Mouse (Mus musculus) cerebral cortex, adult 2 months (tissue): ENCODE data around the gene Shq1.

Experiments
- WGBS: fragments of 180-500 bp; shearing (Covaris S2); methylation state at CpG from one replicate; pipeline ENCODE4 v1.1.7; 2018; 5-methylcytosine and 5-hydroxymethylcytosine counted together

The Shq1 gene

DNA sequence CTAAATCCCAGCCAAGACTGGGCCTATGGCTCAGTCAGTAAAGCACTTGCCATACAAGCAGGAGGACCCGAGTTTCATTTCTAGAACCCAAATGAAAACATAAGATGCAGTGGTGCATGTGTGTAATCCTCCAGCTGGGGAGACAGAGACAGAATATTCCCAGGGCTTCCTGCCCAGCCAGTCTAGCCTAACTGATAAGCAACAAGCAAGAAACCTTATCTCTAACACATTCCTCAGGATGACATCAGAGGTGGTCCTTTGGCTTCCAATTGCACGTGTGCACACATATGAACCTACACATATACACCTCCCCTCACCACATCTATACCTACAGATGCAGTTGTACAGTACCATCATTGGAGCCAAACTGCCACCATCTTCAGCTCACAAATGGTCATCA is 2.1 kb downstream of the Shq1 start:
- 76% methylated on average over 2 of the region's 2 CpGs for WGBS

DNA sequence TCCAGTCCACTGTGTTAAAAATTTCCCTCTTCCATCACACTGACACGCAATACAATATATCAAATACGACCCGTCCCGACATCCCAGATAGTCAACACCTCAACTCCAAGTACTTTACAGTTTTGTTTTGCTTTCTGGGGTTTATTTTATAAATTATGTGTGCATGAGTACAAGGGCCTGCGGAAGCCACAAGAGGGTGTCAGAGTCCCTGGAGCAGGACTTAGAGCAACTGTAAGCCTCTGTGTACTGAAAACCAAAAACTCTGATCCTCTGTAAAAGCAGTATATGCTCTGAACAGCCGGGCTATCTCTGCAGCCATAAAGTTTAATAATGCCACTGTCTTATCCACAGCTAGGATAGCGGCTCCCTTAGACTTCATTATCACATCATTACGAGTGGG is 3.3 kb downstream of the Shq1 start:
- WGBS = 90% methylated on average over 8 of the region's 8 CpGs

DNA sequence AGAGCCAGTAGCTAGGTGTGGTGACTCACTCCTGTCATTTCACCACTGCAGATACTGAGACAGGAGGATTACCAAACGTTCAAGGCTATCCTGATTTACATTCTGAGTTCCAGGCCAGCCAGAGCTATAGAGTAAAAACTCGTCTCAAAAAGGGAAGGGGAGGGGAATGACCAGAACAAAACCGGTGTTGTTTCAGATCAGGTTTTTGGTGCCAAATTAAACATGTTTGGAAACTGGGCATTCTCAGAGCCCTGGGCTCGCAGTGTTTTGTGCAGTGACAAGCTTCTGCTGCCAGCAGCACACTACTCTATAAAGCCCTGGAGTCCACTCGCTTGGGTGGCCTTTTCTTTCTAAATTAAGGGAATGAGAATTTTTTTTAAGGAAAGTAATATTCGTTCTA is 8.7 kb downstream of the Shq1 start:
- 62% methylated on average over 6 of the region's 6 CpGs for WGBS

DNA sequence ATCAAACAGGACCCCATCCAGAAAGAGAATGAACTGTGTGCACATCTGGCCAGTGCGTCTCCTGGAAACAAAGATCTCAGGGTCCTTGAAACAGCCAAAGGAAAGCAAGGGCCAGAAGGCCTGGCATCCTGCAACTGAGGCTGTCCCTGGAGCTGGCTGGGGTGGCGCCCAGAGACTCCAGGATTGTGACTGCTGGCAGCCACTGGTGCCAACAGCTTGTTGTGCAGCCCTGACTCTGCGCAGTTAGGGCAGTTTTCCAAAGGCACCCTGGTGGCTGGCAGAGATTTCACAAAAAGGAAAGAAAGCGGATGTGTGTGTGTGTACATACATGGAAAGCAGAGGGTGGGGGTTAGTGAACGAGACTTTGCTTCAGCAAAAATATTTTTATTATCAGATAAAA is 10.6 kb downstream of the Shq1 start:
- WGBS = 44% methylated on average over 5 of the region's 5 CpGs

DNA sequence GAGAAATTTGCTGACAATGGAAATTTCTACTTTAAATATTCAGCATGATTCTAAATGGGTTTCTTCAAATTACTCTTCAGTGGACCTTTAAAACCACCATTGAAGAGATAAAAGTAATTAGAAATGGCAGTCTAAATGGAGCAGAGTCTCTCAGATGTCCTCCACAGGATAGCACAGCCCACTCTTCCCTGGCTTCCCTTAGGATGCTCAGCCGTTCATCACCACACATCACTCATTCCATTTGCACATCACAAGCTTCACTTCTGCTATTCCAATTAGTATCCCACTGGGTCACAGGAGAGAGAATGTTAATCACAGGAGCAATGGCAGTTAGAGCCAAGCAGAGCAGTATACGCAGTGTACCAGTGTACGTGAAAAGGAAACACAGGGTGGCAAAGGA is 18.4 kb downstream of the Shq1 start:
- 88% methylated on average over 3 of the region's 3 CpGs for WGBS

DNA sequence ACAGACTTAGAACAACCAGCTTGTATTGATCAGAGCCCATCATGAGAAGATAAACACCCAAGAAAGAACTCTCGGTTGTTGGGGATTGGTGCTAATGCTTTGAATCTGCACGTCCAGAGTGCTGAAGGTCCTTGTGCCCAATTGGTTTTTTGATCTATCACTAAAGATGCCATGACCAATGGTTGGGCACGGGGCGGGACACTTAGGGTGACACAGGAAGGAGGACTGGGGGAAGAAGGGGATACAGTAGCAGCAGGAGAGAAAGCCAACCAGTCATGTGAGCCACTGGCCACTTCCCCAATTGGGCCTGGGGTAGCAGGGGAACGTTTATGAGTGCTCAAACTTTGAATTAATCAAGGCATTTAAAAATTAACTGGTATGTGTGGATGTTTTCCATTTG is 23.8 kb downstream of the Shq1 start:
- 87% methylated on average over 5 of the region's 5 CpGs for WGBS

DNA sequence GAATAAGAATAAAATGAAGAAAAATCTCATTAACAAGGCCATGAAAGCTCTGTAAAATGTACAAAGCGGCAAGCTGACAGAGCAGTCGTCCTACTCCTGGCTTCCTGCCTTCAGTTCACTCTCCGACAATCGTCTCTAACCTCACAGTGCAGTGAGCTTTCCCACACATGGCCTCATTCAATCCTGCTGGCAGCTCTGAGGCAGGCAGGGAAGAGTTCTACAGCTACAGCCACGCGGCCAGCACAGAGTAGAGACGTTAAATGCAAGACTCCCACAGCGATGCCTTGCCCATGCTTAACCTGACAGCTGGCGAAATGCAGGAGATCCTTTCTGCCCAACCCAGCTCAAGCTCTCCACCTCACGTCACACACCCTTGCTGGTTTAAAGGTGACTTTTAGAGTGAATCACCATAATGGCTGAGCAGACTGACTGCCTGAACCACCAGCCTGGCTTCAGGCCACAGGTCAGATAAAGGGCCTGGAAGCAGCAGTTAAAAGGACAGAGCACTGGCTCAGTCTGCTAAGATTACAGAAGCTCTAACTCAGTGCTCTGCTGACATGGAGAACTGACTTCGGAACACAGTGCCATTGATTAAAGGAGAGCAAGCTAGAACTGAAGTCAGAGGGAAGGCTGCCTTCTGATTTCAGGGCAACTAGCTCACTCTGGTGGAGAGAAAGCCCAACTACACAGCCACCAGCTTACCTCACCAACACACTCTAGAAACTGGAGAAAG is 25.3 kb downstream of the Shq1 start:
- WGBS = 35% methylated on average over 11 of the region's 11 CpGs

DNA sequence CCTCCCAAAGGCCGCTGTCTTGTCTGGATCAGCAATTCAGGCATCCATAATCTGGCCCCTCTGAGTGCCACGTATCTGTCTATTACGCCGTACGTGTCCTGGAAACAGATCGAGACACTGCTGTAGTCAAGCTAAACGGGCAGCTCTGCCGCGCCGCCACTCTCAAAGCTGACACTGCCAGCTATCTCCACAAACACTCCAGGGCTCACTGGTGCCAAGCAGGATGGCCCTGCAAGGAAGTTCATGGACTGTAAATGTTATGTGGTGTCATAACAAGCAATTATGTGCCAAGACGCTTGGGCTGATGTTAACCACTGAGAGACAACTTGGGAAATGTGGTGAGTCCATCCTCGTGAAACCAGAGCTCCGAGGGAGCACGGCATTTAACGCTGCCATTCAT is 26.3 kb downstream of the Shq1 start:
- WGBS = 83% methylated on average over 15 of the region's 15 CpGs

DNA sequence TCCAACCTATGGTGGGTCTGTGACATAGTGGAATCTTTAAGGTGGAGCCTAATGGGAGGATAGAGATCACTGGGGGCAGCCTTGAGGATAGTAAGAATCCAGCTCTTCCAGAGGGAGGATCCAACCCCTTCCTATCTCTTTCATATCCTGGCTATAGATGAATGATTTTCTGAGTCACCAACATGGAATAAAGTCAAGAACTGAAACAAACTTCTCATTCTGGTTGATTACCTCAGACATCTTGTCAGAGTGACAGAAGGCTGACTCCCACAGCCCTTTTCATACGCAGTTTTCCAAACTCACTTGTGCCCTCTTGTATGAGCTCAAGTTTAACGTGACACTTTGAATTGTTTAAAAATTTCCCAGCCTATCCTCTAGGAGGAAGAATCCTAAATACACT is 28.2 kb downstream of the Shq1 start:
- 85% methylated on average over 2 of the region's 2 CpGs for WGBS

DNA sequence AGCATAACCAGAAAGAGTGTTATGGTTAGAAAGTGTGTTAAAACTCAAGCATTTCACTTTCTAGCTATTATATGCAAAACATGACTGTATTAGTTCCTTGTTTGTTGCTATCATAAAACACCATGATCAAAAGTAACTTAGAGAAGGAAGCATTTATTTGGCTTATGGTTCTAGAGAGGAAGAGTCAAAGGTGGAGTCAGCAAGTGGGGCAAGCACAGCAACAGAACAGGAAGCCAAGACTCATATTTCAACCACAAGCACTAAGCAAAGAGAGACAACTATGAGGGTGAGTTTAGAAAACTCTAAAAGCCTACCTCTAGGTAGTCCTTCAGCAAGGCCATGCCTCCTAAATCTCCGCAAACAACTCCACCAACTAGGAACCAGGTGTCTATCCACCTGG is 30.4 kb downstream of the Shq1 start:
- 100% methylated on average over 1 of the region's 1 CpGs for WGBS

DNA sequence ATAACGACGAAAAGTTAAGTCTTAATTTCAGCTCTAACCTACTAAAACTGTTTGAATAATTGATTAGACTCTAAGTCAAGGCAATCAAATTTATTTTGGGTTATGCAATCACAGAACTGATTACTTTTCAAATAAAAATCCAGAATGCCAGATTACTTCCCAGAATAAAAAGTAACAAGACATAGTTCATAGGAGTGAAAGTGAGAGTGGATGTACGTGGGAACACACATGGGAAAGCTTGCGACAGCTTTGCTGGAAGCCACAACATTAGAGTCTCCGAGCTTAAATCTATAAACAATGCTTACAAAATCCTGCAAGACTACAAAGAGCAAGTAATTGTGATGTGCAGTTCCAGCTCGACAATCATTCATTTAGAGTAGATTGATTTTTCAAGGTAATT is 41.9 kb downstream of the Shq1 start:
- 91% methylated on average over 6 of the region's 6 CpGs for WGBS

DNA sequence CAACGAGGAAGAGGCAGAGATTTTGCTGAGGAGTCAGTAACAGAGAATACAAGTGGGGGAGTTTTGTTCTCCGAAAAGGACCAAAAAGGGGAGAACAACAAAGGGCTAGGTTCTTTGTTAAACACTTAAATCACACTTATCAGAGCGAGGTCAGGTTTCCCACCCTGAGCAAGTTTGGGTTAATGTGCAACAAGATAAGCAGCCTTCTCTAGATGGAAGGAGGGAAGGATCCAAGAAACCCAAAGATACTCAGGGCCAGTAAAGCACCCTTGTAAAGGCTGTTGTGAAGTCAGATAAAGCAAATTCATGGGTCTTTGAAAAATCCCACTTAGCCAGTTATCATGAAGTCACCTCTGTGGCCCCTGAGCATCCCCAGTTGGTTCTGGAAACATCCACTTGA is 42.7 kb downstream of the Shq1 start:
- 86% methylated on average over 3 of the region's 3 CpGs for WGBS

DNA sequence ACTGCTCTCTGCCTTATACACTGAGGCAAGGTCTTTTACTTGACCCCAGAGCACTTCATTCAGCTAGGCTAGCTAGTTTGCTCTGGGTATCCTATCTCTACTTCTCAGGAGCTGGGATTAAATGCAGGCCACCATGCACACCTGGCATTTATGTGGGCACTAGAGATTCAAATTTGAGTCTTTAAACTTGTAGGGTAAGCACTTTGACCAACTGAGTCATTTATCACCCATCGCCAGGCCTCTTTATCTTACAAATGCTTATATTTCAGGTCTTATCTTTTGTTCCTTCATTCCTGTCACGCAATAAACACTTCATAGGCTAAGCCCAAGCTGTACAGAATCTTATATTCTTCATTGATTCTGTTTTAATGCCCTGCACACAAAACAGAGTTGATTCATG is 47.0 kb downstream of the Shq1 start:
- WGBS = over 99% methylated on average over 2 of the region's 2 CpGs

DNA sequence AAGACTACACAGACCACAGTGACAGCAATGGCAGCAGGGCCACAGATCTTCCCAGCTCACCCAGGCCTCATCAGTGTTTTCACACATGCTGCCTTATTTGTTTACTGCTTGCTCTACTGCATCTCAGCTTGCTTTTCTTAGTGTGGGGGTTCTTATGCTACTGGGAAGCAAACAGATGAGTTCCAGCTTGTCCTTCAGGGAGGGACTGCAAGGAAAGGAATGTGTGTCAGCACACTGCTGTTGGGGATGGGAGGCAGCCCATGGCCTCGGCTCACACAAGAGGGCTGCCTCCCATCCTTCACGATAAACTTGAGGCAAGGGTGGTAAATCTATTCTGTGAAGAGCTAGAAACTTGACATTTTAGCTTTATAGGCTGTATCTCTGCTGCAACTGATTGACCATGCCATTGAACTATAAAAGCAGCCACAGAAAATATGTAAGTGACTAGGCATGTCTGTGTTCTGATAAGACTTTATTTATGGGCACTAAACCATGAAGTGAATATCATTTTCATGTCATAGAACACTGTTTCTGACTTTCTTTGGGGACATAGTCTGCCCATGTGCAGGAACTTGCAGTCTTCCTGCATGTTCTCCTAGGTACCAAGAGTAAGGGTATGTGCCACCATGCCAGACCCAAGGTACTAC is 48.0 kb downstream of the Shq1 start:
- 81% methylated on average over 2 of the region's 2 CpGs for WGBS

DNA sequence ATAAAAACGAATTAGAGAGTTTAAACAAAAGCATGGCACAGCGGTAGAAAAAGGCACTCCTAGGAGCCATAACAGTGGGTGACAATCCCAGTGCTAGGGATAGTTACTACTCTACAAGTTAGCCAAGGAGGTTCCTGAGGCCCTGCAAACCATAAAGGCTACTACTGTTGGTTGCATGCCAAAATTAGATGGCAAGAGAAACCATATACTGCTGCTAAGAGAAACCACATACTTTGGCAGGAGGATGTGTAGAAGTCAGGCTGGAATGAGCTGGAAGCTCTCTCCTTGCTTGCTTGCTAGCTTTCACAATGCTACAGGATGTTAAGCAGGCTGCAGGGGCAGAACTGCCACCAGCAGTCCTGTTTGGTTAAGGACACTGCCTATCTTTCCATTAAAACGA is 50.5 kb downstream of the Shq1 start:
- 89% methylated on average over 3 of the region's 3 CpGs for WGBS

DNA sequence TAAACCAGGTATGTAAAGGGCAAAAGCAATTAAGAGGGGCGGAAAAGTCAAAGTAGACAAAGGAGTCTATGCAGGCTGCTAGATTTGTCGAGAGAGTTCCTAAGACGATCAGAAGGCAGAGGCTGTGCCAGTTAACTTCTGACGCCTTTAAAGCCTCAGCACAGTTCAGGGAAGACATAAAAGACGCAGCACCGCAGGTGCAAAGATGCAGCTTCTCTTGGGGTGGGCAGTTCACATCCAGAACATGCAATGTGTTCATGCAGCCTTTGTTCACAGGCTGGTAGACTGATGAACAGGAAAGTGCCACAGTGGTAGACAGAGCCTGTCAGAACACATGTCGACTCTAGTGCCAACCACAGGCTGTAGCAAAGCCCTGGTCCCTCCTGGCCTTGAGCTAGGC is 51.6 kb downstream of the Shq1 start:
- 97% methylated on average over 7 of the region's 7 CpGs for WGBS

DNA sequence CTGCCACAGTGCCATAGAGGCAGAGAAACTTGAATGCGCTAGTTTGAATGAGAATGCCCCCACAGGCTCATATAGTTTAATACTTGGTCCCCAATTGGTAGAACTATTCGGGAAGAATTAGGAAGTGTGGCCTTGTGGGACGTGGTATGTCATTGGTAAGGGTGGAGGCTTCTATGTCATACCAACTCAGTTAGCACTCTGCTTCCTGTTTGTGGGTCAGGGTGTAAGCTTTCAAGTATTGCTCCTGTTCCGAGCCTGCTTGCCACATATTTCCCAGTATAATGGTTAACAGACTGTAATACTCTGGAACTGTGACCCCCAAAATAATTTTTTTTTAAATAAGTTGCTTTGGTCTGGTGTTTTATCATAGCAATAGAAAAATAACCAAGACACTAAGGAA is 54.8 kb downstream of the Shq1 start:
- WGBS = 88% methylated on average over 4 of the region's 4 CpGs

DNA sequence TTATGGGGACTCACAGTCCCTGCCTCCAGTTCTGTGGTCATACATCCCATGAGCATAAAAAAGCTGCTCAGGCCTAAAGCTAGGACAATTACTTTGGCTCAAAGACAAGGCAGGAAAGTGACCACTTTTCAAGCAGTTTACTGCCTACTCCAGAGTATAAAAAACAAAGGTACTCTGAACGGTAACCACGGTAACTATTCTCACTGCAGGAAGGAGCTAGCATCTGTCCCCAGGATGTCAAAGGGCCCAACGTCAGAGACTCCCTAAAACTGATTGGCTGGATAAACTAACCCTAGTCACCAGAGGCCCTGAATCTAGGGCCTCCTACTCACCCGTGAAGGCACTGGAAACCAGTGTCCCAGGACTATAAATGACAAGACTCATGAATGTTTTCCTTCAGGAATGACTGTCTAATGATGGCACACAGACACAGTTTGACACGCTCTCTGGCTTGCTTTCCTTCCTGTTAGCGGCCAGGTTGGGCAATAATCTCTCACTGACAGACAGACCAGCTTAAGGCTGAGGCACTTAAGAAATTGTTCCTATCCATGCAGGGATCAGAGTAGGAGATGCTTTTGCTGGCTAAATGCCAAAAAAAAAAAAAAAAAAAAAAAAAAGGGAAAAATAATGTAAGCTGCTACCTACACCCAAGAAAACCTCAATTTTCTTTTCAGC is 57.2 kb downstream of the Shq1 start:
- WGBS = 74% methylated on average over 6 of the region's 6 CpGs

DNA sequence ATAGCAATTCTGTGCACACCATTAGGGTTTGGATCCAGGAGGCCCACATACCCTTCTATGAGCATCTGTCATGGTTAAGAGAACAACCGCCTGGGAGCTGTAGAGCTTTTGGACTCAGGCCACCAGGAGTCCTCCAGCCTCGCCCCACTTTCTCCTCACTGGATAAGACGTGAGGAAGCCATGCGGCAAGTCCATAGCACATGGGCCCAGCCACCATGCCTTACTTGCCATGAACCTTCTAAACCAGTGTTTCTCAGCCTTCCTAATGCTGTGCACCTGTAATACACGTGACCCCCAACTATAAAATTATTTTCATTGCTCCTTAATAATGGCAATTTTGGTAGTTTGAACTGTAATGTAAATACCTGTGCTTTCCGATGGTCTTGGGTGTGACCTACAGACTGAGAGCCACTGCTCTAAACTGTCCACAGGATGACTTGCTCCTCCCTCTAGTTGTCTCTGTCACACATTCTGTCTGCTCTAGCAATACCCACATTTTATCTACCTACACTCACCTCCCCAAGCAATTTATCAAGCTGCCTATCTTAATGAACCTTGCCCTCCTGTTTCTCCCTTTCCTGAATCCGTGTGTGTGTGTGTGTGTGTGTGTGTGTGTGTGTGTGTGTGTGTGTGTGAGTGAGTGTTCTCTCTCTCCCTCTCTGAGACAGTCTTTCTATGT is 59.9 kb downstream of the Shq1 start:
- 94% methylated on average over 7 of the region's 7 CpGs for WGBS

DNA sequence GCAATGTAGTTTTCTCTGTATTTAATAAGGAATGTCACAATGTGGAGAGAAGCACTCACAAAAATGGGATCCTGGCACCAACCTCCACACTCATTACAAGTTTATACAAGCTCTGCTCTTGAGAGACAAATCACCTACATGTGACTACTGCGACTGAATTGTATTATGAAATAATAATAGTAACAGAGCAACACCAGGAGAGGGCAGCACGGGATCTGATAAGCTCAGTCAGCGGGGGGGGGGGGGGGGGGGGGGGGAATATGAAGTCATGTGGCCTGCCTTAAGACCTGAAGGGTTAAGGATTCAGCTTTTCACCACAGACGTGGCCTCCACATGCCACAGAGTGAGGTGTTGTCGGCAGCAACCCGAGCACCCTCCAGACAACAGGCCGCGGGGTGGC is 60.8 kb downstream of the Shq1 start:
- 71% methylated on average over 8 of the region's 8 CpGs for WGBS

DNA sequence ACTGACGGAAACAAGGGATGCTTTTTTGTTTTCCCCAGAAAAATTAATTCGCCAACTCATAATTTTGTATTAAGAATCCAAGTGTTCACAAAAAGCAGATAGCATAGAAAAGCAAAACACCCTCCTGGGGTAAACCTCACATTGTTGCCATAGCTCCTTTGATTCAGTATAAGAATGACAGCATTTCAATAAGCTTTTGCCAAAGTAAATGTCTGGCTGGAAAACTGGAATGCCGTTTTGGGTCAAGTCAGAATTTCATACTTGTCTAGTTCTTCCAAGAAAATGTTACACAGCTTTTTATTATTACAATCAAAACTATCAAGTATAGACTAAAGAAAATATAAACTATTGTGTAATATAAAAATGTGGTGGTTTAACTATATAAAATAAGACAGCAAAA is 61.7 kb downstream of the Shq1 start:
- 95% methylated on average over 3 of the region's 3 CpGs for WGBS

DNA sequence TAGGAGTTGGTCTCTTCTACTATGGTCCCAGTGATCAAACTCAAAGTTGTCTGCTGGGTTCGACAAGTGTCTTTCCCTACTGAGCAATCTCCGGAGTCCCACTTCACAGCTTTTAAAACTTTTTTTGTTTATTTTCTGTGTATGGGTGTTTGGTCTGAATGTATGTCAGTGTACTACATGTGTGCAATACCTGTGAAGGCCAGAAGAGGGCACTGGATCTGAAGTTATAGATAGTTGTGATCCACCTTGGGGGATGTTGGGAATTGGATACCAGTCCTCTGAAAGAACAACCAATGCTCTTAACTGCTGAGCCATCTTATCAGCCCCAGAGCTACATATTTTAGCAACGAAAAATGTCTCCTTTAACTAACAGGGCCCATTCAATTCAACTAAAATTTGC is 62.5 kb downstream of the Shq1 start:
- WGBS = 100% methylated on average over 3 of the region's 3 CpGs

DNA sequence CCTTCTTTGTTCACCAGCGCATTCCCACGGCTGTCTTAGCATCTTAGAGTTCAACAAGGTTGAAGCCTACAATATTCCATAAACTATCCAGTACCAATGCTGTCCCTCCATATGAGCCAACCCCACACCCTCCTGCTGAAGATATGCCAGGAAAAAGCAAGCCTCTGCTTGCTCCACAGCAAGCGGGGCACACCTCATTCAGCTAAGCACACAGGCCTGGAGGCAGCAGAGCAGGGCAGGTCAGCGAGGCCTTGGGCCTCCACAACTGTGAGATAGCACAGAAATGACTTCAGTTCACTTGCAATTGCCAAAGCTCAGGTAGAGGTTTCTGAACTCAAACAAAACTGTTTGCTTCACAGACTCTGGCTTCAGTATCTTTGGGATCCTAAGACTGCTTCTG is 64.2 kb downstream of the Shq1 start:
- 93% methylated on average over 4 of the region's 4 CpGs for WGBS
